Mouse (Mus musculus) testis, adult 2 months (tissue): ENCODE data around the gene Cfap65.

Source experiments
- CTCF ChIP-seq: fragments of 200-500 bp; IDR thresholded peaks from 2 replicates; pipeline ENCODE4 v1.5.1; 2012; ENCODE audit warnings: low read depth, mild to moderate bottlenecking, inconsistent platforms, low read length, moderate library complexity; ENCODE audit not compliant: control insufficient read depth, insufficient read depth, insufficient replicate concordance
- POLR2A ChIP-seq: fragments of 200-500 bp; IDR thresholded peaks from 2 replicates; pipeline ENCODE4 v1.6.1; 2012; ENCODE audit warnings: low read depth, mild to moderate bottlenecking, inconsistent platforms, low read length, moderate library complexity; ENCODE audit not compliant: control insufficient read depth

- TF ChIP-seq CTCF (no peak), POLR2A (no peak)
Observed at GRCm38 (mm10) chr1:74961722-74962121, 26.3 kb upstream of the Cfap65 start.
